Mouse (Mus musculus): ENCODE measurements at regions not wholly inside any gene's neighbourhood (a gene's known extent, or its start where the extent isn't known, plus 50 kb on each side); places are given as distances from the start of the nearest gene placed in this dataset.
A peak's percentile ranks its signal among the peaks of the same experiment; 100 is the strongest.
"Not testable (repeated sequence)": the region's sequence is repeated elsewhere in the genome, so short reads cannot be mapped to it uniquely, and the experiment has no call there.

DNA sequence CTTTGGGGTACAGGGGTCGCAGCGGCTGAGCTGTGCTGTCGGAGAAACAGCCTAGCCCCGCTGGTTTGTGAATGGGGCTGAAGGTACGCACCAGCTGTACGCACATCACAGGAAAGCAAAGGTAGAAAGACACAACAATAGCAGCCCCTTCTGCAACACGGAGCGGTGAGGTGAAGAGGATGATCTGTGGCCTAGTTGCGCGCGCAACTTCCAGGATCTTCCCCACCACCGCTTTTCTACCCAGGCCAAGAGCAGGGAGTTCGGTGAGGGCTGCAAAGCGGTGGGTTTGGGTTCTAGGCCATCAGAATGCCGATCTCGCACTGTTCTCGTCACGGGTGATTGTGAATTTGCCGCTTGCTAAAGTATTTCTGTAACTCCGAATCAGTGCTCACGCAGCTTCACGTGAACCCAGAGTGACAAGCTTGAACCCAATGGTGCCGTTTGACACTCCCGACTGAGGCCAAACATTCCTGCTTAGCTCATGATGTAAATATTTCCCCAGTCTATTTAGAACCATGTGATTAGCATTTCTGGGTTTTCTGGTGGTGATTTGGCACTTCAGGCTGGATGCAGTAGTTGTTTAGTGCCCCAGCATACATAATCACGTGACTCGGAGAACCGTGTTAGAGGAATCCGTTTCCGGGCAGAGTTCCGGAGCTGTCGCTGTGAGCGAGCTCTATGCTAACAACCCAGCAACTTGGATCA lies 54.7 kb downstream of the Cryaa start:
- DNase-seq (ENCODE audit: extremely low read depth, low read depth, low spot score), result no peak

DNA sequence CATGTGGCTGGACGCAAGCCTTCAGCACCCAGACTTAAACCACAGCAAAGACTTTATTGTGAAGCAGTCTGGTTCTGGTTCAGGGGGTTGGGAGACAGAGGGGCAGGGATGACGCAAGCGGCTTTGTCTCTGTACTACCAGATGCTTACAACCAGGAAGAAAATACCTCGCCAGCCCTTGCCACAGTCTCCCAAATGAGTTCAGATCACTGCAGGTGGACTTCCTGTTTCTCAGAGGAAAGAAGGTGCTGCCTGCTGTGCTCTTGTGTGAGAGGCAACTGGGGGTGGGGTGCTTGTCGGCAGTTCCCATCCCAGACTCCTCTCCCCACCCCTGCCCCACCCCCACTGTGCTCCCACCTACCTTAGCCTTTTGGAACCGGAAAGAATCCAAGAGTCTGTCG lies 56.9 kb downstream of the Cryaa start:
- DNase-seq (ENCODE audit: extremely low read depth, low read depth, low spot score), result no peak

- no peak for DNase-seq (ENCODE audit: extremely low read depth, low read depth, low spot score)
These were observed 59.1 kb downstream of the Cryaa start for GRCm38 (mm10) chr17:31736716-31737115.

DNA sequence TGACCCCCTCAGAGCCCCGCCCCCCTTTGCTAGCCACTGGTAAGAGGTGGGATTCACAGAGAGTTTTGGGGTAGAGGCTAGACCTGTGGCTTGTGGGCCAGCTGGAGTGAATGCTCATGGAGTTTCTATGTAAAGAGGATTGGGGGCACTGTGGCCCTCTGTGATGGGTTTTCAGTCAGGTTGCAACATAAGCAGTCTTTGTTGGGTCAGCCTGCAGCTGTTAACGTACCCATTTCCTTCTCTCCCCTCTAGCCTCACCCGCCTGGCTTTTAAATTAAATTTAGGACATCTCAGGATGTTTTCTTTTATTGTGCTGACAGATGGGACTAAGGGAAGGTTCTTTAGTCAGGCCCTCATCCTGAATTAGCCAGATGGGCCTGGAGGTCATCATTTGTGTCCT lies 60.6 kb downstream of the Cryaa start:
- no peak for DNase-seq (ENCODE audit: extremely low read depth, low read depth, low spot score)

- DNase-seq (ENCODE audit: extremely low read depth, low read depth, low spot score), result no peak
These were observed 62.0 kb downstream of the Cryaa start for GRCm38 (mm10) chr17:31739586-31739985.

- DNase-seq (ENCODE audit: extremely low read depth, low read depth, low spot score), result no peak
These were observed 62.5 kb downstream of the Cryaa start for GRCm38 (mm10) chr17:31740059-31740458.

DNA sequence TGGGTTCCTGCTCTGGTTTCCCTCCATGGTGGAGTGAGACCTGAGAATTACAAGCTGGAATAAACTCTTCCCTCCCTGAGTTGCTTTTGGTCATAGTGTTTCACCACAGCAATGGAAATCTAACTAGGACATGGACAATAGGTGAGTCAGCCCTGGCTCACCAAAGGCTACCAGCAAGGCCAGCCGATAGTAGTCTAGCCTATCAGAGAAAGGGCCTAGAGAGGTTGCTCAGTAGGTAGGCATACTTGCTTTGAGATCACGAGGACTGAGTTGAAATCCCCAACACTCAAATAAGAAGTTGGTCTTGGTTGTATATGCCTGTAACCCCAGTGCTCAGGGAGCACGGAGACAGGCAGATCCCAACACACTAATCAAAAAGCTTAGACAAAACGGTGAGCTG lies 66.0 kb downstream of the Cryaa start:
- DNase-seq (ENCODE audit: extremely low read depth, low read depth, low spot score), result no peak

DNA sequence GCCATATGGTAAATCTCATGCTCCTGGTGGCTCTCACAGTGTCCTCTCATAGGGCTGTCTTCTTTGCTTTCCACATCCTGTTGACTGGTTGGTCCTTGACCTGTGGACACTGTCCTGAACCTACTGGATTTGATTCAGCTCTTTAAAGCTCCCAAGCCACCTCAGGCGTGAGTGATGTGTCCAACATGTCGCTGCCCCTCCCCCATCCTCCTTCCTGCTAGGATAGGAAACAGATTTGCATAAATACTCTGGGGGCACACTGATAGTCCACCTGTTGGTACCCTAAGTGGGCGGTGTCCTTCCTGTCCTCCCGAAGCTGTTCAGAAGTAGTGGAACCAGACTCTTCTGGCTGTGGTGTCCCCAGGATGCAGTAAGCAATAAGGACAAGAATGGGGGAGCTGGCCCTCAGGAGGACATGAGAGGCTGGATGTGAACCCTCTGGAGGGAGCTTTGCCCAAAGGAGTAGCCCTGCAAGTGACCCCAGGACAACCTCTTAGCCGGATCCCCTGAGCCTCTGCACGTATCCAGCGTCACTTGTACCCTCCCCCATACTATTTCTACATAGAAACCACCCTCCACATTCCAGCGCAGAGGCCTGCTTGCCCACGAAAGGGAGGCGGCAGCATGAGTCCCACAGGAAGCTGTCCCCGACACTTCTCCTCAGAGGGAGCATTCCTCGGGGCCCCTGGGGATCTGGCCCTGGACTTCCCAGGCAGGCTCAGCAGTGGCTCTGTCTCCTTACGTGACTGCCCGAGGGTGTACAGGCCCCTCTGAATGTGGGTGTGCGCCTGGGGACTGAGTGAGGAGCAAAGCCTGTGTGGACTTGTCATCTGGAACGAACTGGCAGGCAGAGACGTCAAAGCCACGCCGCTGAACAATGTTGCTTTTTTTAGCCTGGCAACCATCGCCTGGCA lies 68.8 kb downstream of the Cryaa start:
- DNase-seq (ENCODE audit: extremely low read depth, low read depth, low spot score), result no peak

- DNase-seq (ENCODE audit: extremely low read depth, low read depth, low spot score), result no peak
These were observed 70.0 kb downstream of the Cryaa start for GRCm38 (mm10) chr17:31747563-31747962.

- peak; percentile 73 for DNase-seq (ENCODE audit: extremely low read depth, low read depth, low spot score)
These were observed 70.6 kb downstream of the Cryaa start for GRCm38 (mm10) chr17:31748158-31748557.

DNA sequence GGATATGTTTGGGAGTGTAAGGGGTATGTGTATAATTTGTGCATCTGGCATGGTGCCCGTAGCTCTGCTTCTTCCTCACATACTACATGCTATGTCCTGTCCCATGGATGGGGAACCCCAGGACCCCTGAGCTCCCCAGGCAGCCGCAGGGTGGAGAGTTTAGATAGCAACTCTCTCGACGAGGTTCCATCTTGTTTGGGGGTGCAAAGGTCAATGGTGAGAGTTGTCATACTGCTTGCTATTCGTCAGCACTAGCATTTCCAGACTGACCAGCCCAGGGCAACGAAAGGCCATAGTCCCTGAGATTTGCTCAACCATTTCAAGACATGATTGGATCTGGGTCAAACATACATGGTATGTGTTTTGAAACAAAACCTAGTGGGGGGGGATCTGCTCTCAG lies 71.4 kb downstream of the Cryaa start:
- no peak for DNase-seq (ENCODE audit: extremely low read depth, low read depth, low spot score)

DNA sequence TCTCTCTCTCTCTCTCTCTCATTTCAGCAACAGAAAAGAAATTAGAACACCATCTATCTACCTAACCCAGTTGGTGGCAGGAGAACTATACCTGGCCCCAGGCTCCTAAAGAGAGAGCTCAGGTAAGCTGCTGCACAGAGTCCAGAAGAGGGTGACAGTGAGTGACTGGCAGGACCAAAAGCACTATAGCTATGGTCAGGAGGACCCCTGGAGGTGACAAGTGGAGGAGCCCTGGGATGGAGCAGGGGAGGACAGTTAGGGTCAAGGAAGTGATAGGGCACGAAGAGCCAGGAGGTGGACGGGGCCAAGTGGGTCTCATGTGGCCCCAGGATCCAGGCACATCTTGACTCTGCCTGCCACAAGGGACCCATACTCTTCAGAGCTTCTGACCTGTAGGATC lies 73.7 kb downstream of the Cryaa start:
- DNase-seq (ENCODE audit: extremely low read depth, low read depth, low spot score), result no peak

- no peak for DNase-seq (ENCODE audit: extremely low read depth, low read depth, low spot score)
These were observed 75.7 kb downstream of the Cryaa start for GRCm38 (mm10) chr17:31753113-31753858.

DNA sequence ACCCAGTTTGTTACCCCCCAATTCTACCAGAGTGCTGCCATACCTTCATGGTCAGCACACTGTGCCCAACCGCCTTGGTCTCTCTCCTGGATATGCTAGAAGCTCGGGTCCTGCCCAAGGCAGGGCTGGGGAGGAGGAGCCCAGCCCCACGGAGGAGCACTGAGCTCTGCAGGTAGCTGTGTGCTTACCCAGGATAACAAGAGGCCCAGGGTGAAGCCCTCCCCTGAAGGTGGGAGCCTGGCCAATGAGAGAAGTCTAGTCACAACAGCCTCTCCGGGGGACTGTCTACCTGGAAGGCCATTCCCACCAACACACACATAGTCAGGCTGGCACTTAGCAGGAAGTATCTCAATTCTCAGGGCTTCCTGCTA lies 76.2 kb downstream of the Cryaa start:
- DNase-seq (ENCODE audit: extremely low read depth, low read depth, low spot score), result no peak

GRCm38 (mm10) chr17:31760465-31760864 lies 82.9 kb downstream of the Cryaa start:
- no peak for DNase-seq (ENCODE audit: extremely low read depth, low read depth, low spot score)

- DNase-seq (ENCODE audit: extremely low read depth, low read depth, low spot score), result no peak
These were observed 85.5 kb downstream of the Cryaa start for GRCm38 (mm10) chr17:31763078-31763477.

GRCm38 (mm10) chr17:31766779-31767697 lies 88.6 kb downstream of the Sik1 start:
- no peak for DNase-seq (ENCODE audit: extremely low read depth, low read depth, low spot score)

GRCm38 (mm10) chr17:31772201-31772820 lies 83.3 kb downstream of the Sik1 start:
- no peak for DNase-seq (ENCODE audit: extremely low read depth, low read depth, low spot score)

GRCm38 (mm10) chr17:31773882-31774281 lies 81.7 kb downstream of the Sik1 start:
- DNase-seq (ENCODE audit: extremely low read depth, low read depth, low spot score), result not testable (repeated sequence)

DNA sequence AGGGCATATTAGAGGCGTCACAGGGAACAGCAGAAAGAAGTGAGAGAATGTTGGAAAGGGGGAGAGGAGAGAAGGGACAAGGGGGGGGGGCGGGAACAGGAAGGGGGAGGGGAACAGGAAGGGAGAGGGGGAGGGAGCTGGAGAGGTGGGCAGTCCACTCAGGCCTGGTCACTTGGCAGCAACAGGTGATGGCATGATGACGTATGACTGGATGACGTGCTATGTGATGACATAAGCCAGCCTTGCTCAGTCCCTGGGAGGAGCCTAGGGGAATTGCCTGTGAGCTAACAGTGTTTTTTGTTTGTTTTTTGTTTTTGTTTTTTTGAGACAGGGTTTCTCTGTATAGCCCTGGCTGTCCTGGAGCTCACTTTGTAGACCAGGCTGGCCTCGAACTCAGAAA lies 80.6 kb downstream of the Sik1 start:
- no peak for DNase-seq (ENCODE audit: extremely low read depth, low read depth, low spot score)
